In genomic region chr11:49092053-49092586, GRCm38 (mm10) we compare ENCODE assay signal across 34 mouse cellular contexts. TPM values are rescaled to one million over a fixed set of nuclear protein-coding genes. Genes with fewer than 3 reads are reported as not detected.
DNase-seq lines count a peak whose midpoint lies in the region; ATAC-seq and TF ChIP-seq lines count a peak whose summit lies in the region.
"Had no signal": no experiment of that assay in that cellular context is flagged by ENCODE, and none has a peak within 500 bp of the region (broad histone marks: within the 10 kb centered on the region; RNA-seq: fewer than 3 reads in every experiment).

No protein-coding gene starts in this region.

- H3K4me3 ChIP-seq in bone marrow macrophage, adult 2 months (ENCODE audit: insufficient read depth, low read length) = no peak overlapping the region
- H3K4me3 ChIP-seq in liver, embryonic 12.5 days = no peak overlapping the region
- H3K4me3 ChIP-seq in myocyte = no peak overlapping the region
- H3K4me3 ChIP-seq: embryonic facial prominence, embryonic 12.5 days; erythroblast, embryonic 14.5 days; forebrain, embryonic 12.5 days; gastrocnemius, adult 2 months; heart, embryonic 10.5 days; hindbrain, embryonic 10.5 days; left cerebral cortex, adult 2 months; limb, embryonic 15.5 days; lung, embryonic 15.5 days had no signal

- no peak overlapping the region for H3ac ChIP-seq in myocyte (ENCODE audit: control insufficient read depth, insufficient read length)

- TF ChIP-seq CTCF in bone marrow macrophage, adult 2 months (IDR thresholded peaks at IDR 0.05; ENCODE audit: low read depth, low read length) = no peak

- no peaks in the 10 kb centered on the region for H3K27me3 ChIP-seq in liver, embryonic 12.5 days (replicated peaks)
- no peaks in the 10 kb centered on the region for H3K27me3 ChIP-seq in myocyte (ENCODE audit: control insufficient read depth, insufficient read depth, insufficient read length)
- H3K27me3 ChIP-seq: embryonic facial prominence, embryonic 12.5 days; forebrain, embryonic 12.5 days; limb, embryonic 15.5 days; lung, embryonic 15.5 days had no signal

- peak overlapping the region; percentile 43; the same call in 1 of the 2 replicates for H3K9ac ChIP-seq in liver, embryonic 12.5 days
- H3K9ac ChIP-seq: embryonic facial prominence, embryonic 12.5 days; forebrain, embryonic 12.5 days; limb, embryonic 15.5 days; lung, embryonic 15.5 days had no signal

- H3K4me1 ChIP-seq in bone marrow macrophage, adult 2 months (ENCODE audit: control insufficient read depth, insufficient read depth, low read length) = peaks cover 16% of the 10 kb centered on the region
- peaks cover 65% of the 10 kb centered on the region for H3K4me1 ChIP-seq in liver, embryonic 12.5 days

- no peaks in the 10 kb centered on the region for H3K36me3 ChIP-seq in liver, embryonic 12.5 days
- H3K36me3 ChIP-seq in myocyte (ENCODE audit: control insufficient read depth, insufficient read depth) = no peaks in the 10 kb centered on the region
- H3K36me3 ChIP-seq: embryonic facial prominence, embryonic 12.5 days; forebrain, embryonic 12.5 days; heart, embryonic 10.5 days; hindbrain, embryonic 10.5 days; limb, embryonic 15.5 days; lung, embryonic 15.5 days had no signal

- 0 out of 2 replicates have a peak overlapping the region, but pooled peaks have one; percentile 3 for H3K27ac ChIP-seq in bone marrow macrophage, adult 2 months (ENCODE audit: insufficient read depth, low read depth, low read length)
- H3K27ac ChIP-seq in liver, embryonic 12.5 days = peak overlapping the region; percentile 70
- H3K27ac ChIP-seq: embryonic facial prominence, embryonic 12.5 days; forebrain, embryonic 12.5 days; gastrocnemius, adult 2 months; heart, embryonic 10.5 days; hindbrain, embryonic 10.5 days; left cerebral cortex, adult 2 months; limb, embryonic 15.5 days; lung, embryonic 15.5 days had no signal

- no peak for TF ChIP-seq POLR2A in bone marrow macrophage, adult 2 months (IDR thresholded peaks at IDR 0.05; ENCODE audit: borderline replicate concordance, low read depth, low read length)
- TF ChIP-seq POLR2A in myocyte (IDR thresholded peaks at IDR 0.05; ENCODE audit: insufficient read length, low read depth) = no peak

- 96% methylated on average over 1 of the region's 1 CpGs for WGBS in liver, embryonic 12.5 days (ENCODE audit: insufficient replicate concordance)

- no peaks in the 10 kb centered on the region for H3K9me3 ChIP-seq in liver, embryonic 12.5 days (replicated peaks)
- H3K9me3 ChIP-seq: embryonic facial prominence, embryonic 12.5 days; forebrain, embryonic 12.5 days; heart, embryonic 10.5 days; hindbrain, embryonic 10.5 days; limb, embryonic 15.5 days; lung, embryonic 15.5 days had no signal

- H3K4me2 ChIP-seq in liver, embryonic 12.5 days = peak overlapping the region; percentile 12; the same call in 1 of the 2 replicates
- peak overlapping the region; percentile 20 for H3K4me2 ChIP-seq in myocyte (ENCODE audit: low read depth)
- H3K4me2 ChIP-seq: embryonic facial prominence, embryonic 12.5 days; forebrain, embryonic 12.5 days; limb, embryonic 15.5 days; lung, embryonic 15.5 days; midbrain, embryonic 11.5 days had no signal

- no peak for ATAC-seq in liver, embryonic 12.5 days
- ATAC-seq: hindbrain, embryonic 16.5 days had no signal

- DNase-seq in thymus, postnatal 0 days (ENCODE audit: low spot score) = peak; percentile 10
- DNase-seq in thymus, postnatal 14 days = no peak
- DNase-seq in heart, postnatal 14 days = no peak
- no peak for DNase-seq in adrenal gland, adult 8-10 months
- no peak for DNase-seq in left cerebral cortex, postnatal 14 days (ENCODE audit: low spot score in 2 of 2)
- DNase-seq: cerebellum, adult 11-12 months; cerebellum, postnatal 14 days; gastrocnemius, adult 2 months; kidney, adult 18-20 months; left cerebral cortex, postnatal 4 days; lung, postnatal 4 days; spleen, adult 18-20 months had no signal

- no peaks in the 10 kb centered on the region for H3K79me2 ChIP-seq in myocyte (ENCODE audit: control insufficient read depth, insufficient read depth)

- intact Hi-C loops in heart, postnatal 14 days (cut with DNase I) = no loop called here
- intact Hi-C loops in left cerebral cortex, postnatal 14 days (cut with DNase I) = no loop called here

TF ChIP-seq in myocyte, 11 proteins besides CTCF, POLR2A, EP300 and RAD21:
- TF ChIP-seq CEBPB (IDR thresholded peaks at IDR 0.05; ENCODE audit: insufficient read depth, poor library complexity, severe bottlenecking) (no peak), MYOD1 (IDR thresholded peaks at IDR 0.05; ENCODE audit: control insufficient read depth in 1 of 3, insufficient read length in 2 of 3, low read depth in 2 of 3) (no peak), TCF3 (IDR thresholded peaks at IDR 0.05; ENCODE audit: insufficient read length, low read depth) (no peak), MAX (IDR thresholded peaks at IDR 0.05; ENCODE audit: low read depth) (no peak), REST (IDR thresholded peaks at IDR 0.05; ENCODE audit: insufficient read depth, insufficient read length) (no peak), SRF (IDR thresholded peaks at IDR 0.05; ENCODE audit: control insufficient read depth, insufficient read length, low read depth) (no peak), MYOG (IDR thresholded peaks at IDR 0.05; ENCODE audit: control insufficient read depth in 1 of 3, insufficient read depth in 1 of 3, insufficient read length in 2 of 3, low read depth in 2 of 3) (no peak), POLR2AphosphoS2 (IDR thresholded peaks at IDR 0.05; ENCODE audit: insufficient read length, low read depth) (no peak), USF1 (IDR thresholded peaks at IDR 0.05; ENCODE audit: low read depth) (no peak), TCF12 (IDR thresholded peaks at IDR 0.05; ENCODE audit: insufficient read depth, poor library complexity, severe bottlenecking) (no peak), E2F4 (IDR thresholded peaks at IDR 0.05; ENCODE audit: insufficient read depth) (no peak)
TF ChIP-seq in myocyte: peak in this region for 0.

RNA-seq across cellular contexts. Expression of gene Ifi47, which starts 15.7 kb away (rescaled TPM):
- polyA plus RNA-seq in thymus, postnatal 0 days (2015; fragmentation: Nextera tagmentation; extraction: Ambion mirVana) = 87.1 and 88.7 TPM in 2 replicates
- 49.2 and 51.9 TPM in 2 replicates for polyA plus RNA-seq in bone marrow macrophage, adult 2 months (2012; ENCODE audit: insufficient read depth, insufficient read length, missing spikeins)
- 7.0 and 7.2 TPM in 2 replicates for polyA plus RNA-seq in liver, embryonic 12.5 days (2016; fragmentation: Nextera tagmentation; extraction: Ambion mirVana)
- 1.00 TPM for polyA plus RNA-seq in myocyte (2012; fragmentation: generic; extraction: Trizol)
- 1 to 10 TPM; 2.4 to 3.4 TPM for total RNA-seq in heart, postnatal 14 days (2021)
- total RNA-seq in adrenal gland, adult 8-10 months (2022) = 1 to 10 TPM; 4.4 to 7.4 (median 6.7) TPM
- total RNA-seq in left cerebral cortex, postnatal 14 days (2021) = under 1 TPM; 0.57 to 0.62 TPM
- polyA plus RNA-seq: erythroblast, embryonic 14.5 days had no signal

RNA-seq across cellular contexts. Expression of gene Olfr1396, which starts 22.6 kb away (rescaled TPM):
- 0.10 and 0.16 TPM in 2 replicates for polyA plus RNA-seq in thymus, postnatal 0 days (2015; fragmentation: Nextera tagmentation; extraction: Ambion mirVana)
- polyA plus RNA-seq in bone marrow macrophage, adult 2 months (2012; ENCODE audit: insufficient read depth, insufficient read length, missing spikeins) = not detected in 2 replicates
- polyA plus RNA-seq in liver, embryonic 12.5 days (2016; fragmentation: Nextera tagmentation; extraction: Ambion mirVana) = not detected in 2 replicates
- not detected for polyA plus RNA-seq in myocyte (2012; fragmentation: generic; extraction: Trizol)
- total RNA-seq in heart, postnatal 14 days (2021) = 1 to 10 TPM; 1.2 to 1.4 TPM
- total RNA-seq in adrenal gland, adult 8-10 months (2022) = 1 to 10 TPM; 1.8 to 5.0 (median 3.1) TPM
- total RNA-seq in left cerebral cortex, postnatal 14 days (2021) = not detected
- total RNA-seq: gastrocnemius, adult 2 months; layer of hippocampus, postnatal 10 days; left cerebral cortex, adult 2 months; left cerebral cortex, postnatal 4 days; neutrophil, adult 5-6 weeks had no signal
- polyA plus RNA-seq: embryonic facial prominence, embryonic 12.5 days; erythroblast, embryonic 14.5 days; forebrain, embryonic 12.5 days; heart, embryonic 10.5 days; hindbrain, embryonic 10.5 days; hindbrain, embryonic 16.5 days; kidney, embryonic 16.5 days; large intestine, adult 2 months; limb, embryonic 15.5 days; lung, embryonic 15.5 days; midbrain, embryonic 11.5 days; stomach, embryonic 14.5 days had no signal

RNA-seq across cellular contexts. Expression of gene Tgtp2, which starts 28.1 kb away (rescaled TPM):
- 58.7 and 59.3 TPM in 2 replicates for polyA plus RNA-seq in thymus, postnatal 0 days (2015; fragmentation: Nextera tagmentation; extraction: Ambion mirVana)
- polyA plus RNA-seq in bone marrow macrophage, adult 2 months (2012; ENCODE audit: insufficient read depth, insufficient read length, missing spikeins) = 11.8 and 21.4 TPM in 2 replicates
- polyA plus RNA-seq in liver, embryonic 12.5 days (2016; fragmentation: Nextera tagmentation; extraction: Ambion mirVana) = 0.12 and 0.15 TPM in 2 replicates
- 0.16 TPM for polyA plus RNA-seq in myocyte (2012; fragmentation: generic; extraction: Trizol)
- under 1 TPM; 0.14 to 0.46 TPM for total RNA-seq in heart, postnatal 14 days (2021)
- 1 to 10 TPM; 1.5 to 6.8 (median 3.8) TPM for total RNA-seq in adrenal gland, adult 8-10 months (2022)
- under 1 TPM in 1 of 2 experiments, not detected in 1; 0.17 TPM for total RNA-seq in left cerebral cortex, postnatal 14 days (2021)
- total RNA-seq: gastrocnemius, postnatal 4 days; left cerebral cortex, postnatal 4 days had no signal
- polyA plus RNA-seq: erythroblast, embryonic 14.5 days; forebrain, embryonic 12.5 days; heart, embryonic 10.5 days; hindbrain, embryonic 10.5 days; midbrain, embryonic 11.5 days had no signal

RNA-seq across cellular contexts. Expression of gene 9930111J21Rik2, which starts 41.1 kb away (rescaled TPM):
- polyA plus RNA-seq in thymus, postnatal 0 days (2015; fragmentation: Nextera tagmentation; extraction: Ambion mirVana) = 1.1 and 1.5 TPM in 2 replicates
- 72.7 and 91.8 TPM in 2 replicates for polyA plus RNA-seq in bone marrow macrophage, adult 2 months (2012; ENCODE audit: insufficient read depth, insufficient read length, missing spikeins)
- polyA plus RNA-seq in liver, embryonic 12.5 days (2016; fragmentation: Nextera tagmentation; extraction: Ambion mirVana) = 0.71 and 0.88 TPM in 2 replicates
- polyA plus RNA-seq in myocyte (2012; fragmentation: generic; extraction: Trizol) = 1.4 TPM
- 1 to 10 TPM; 5.2 to 6.6 TPM for total RNA-seq in heart, postnatal 14 days (2021)
- total RNA-seq in adrenal gland, adult 8-10 months (2022) = 1 to 10 TPM; 3.1 to 6.9 (median 3.9) TPM
- 1 to 10 TPM; 1.6 TPM for total RNA-seq in left cerebral cortex, postnatal 14 days (2021)
- polyA plus RNA-seq: erythroblast, embryonic 14.5 days had no signal

RNA-seq across cellular contexts. Expression of gene Olfr1395, which starts 50.0 kb away (rescaled TPM):
- polyA plus RNA-seq in thymus, postnatal 0 days (2015; fragmentation: Nextera tagmentation; extraction: Ambion mirVana) = not detected in 2 replicates
- polyA plus RNA-seq in bone marrow macrophage, adult 2 months (2012; ENCODE audit: insufficient read depth, insufficient read length, missing spikeins) = not detected in 2 replicates
- polyA plus RNA-seq in liver, embryonic 12.5 days (2016; fragmentation: Nextera tagmentation; extraction: Ambion mirVana) = not detected in 2 replicates
- polyA plus RNA-seq in myocyte (2012; fragmentation: generic; extraction: Trizol) = not detected
- not detected for total RNA-seq in heart, postnatal 14 days (2021)
- not detected for total RNA-seq in adrenal gland, adult 8-10 months (2022)
- total RNA-seq in left cerebral cortex, postnatal 14 days (2021) = not detected
- total RNA-seq: adrenal gland, adult 18-20 months; adrenal gland, postnatal 4 days; gastrocnemius, adult 2 months; gastrocnemius, postnatal 4 days; layer of hippocampus, postnatal 10 days; left cerebral cortex, adult 2 months; left cerebral cortex, postnatal 4 days; neutrophil, adult 5-6 weeks had no signal
- polyA plus RNA-seq: embryonic facial prominence, embryonic 12.5 days; erythroblast, embryonic 14.5 days; forebrain, embryonic 12.5 days; heart, embryonic 10.5 days; heart, embryonic 16.5 days; hindbrain, embryonic 10.5 days; hindbrain, embryonic 16.5 days; kidney, embryonic 16.5 days; large intestine, adult 2 months; limb, embryonic 15.5 days; lung, embryonic 15.5 days; midbrain, embryonic 11.5 days; stomach, embryonic 14.5 days had no signal

Comparison
In these comparisons a context has a peak if more than half of its experiments do, and no peak if none do; other contexts are left out.
1. RNA of gene Tgtp2, which starts 28.1 kb away (polyA plus RNA-seq): 58.7 to 59.3 TPM in thymus, postnatal 0 days and 11.8 to 21.4 TPM in bone marrow macrophage, adult 2 months; 0.16 TPM in myocyte (single experiment) and 0.12 to 0.15 TPM in liver, embryonic 12.5 days; every median in the first group is over 10 times any median in the second.